Mouse (Mus musculus): ENCODE data around the gene Hnrnpu. TPM values are rescaled to one million over a fixed set of nuclear protein-coding genes. Genes with fewer than 3 reads are reported as not detected.

The Hnrnpu gene
- polyA plus RNA-seq (2012; rRNA removed): 317 and 349 TPM in 2 replicates

- TF ChIP-seq POLR2A (IDR thresholded peaks at IDR 0.05; ENCODE audit: extremely low read depth, insufficient read depth, low read length) (peak; percentile 97), CTCF (IDR thresholded peaks at IDR 0.05; ENCODE audit: extremely low read depth, insufficient read depth, low read length) (no peak)
- H3K27ac ChIP-seq (ENCODE audit: insufficient read depth, low read length): peak within 1 kb of the TSS; percentile 100
- no peaks in the 10 kb centered on the region; the same call in 1 of the 2 replicates for H3K4me1 ChIP-seq (ENCODE audit: control insufficient read depth, insufficient read depth, low read length)
- peak within 1 kb of the TSS; percentile 97 for H3K4me3 ChIP-seq (ENCODE audit: insufficient read depth, low read length)
These were observed at the start of gene Hnrnpu for GRCm38 (mm10) chr1:178337551-178338317. Gene Hnrnpu, minus strand, starts transcription at chr1:178337797.

GRCm38 (mm10) chr1:178382165-178382564 is 44.6 kb upstream of the Hnrnpu start:
- Histone ChIP-seq H3K27ac (ENCODE audit: insufficient read depth, low read length) (no peak overlapping the region), H3K4me1 (ENCODE audit: control insufficient read depth, insufficient read depth, low read length) (0 out of 2 replicates have a peak, but pooled peaks cover 2% of the 10 kb centered on the region), H3K4me3 (ENCODE audit: insufficient read depth, low read length) (no peak overlapping the region)
- TF ChIP-seq CTCF (IDR thresholded peaks at IDR 0.05; ENCODE audit: extremely low read depth, insufficient read depth, low read length) (no peak), POLR2A (IDR thresholded peaks at IDR 0.05; ENCODE audit: extremely low read depth, insufficient read depth, low read length) (no peak)

GRCm38 (mm10) chr1:178379224-178379623 is 41.6 kb upstream of the Hnrnpu start:
- Histone ChIP-seq H3K4me1 (ENCODE audit: control insufficient read depth, insufficient read depth, low read length) (0 out of 2 replicates have a peak, but pooled peaks cover 2% of the 10 kb centered on the region), H3K4me3 (ENCODE audit: insufficient read depth, low read length) (no peak overlapping the region), H3K27ac (ENCODE audit: insufficient read depth, low read length) (no peak overlapping the region)
- TF ChIP-seq POLR2A (IDR thresholded peaks at IDR 0.05; ENCODE audit: extremely low read depth, insufficient read depth, low read length): no peak

GRCm38 (mm10) chr1:178378115-178378514 is 40.5 kb upstream of the Hnrnpu start:
- Histone ChIP-seq H3K27ac (ENCODE audit: insufficient read depth, low read length) (no peak overlapping the region), H3K4me1 (ENCODE audit: control insufficient read depth, insufficient read depth, low read length) (0 out of 2 replicates have a peak, but pooled peaks cover 2% of the 10 kb centered on the region), H3K4me3 (ENCODE audit: insufficient read depth, low read length) (no peak overlapping the region)
- TF ChIP-seq CTCF (IDR thresholded peaks at IDR 0.05; ENCODE audit: extremely low read depth, insufficient read depth, low read length) (no peak), POLR2A (IDR thresholded peaks at IDR 0.05; ENCODE audit: extremely low read depth, insufficient read depth, low read length) (no peak)

GRCm38 (mm10) chr1:178376907-178377306 is 39.3 kb upstream of the Hnrnpu start:
- H3K27ac ChIP-seq (ENCODE audit: insufficient read depth, low read length): no peak overlapping the region
- TF ChIP-seq POLR2A (IDR thresholded peaks at IDR 0.05; ENCODE audit: extremely low read depth, insufficient read depth, low read length): no peak
- no peak for TF ChIP-seq CTCF (IDR thresholded peaks at IDR 0.05; ENCODE audit: extremely low read depth, insufficient read depth, low read length)

GRCm38 (mm10) chr1:178376061-178376460 is 38.5 kb upstream of the Hnrnpu start:
- no peaks in the 10 kb centered on the region for H3K4me1 ChIP-seq (ENCODE audit: control insufficient read depth, insufficient read depth, low read length)
- no peak for TF ChIP-seq CTCF (IDR thresholded peaks at IDR 0.05; ENCODE audit: extremely low read depth, insufficient read depth, low read length)
- no peak for TF ChIP-seq POLR2A (IDR thresholded peaks at IDR 0.05; ENCODE audit: extremely low read depth, insufficient read depth, low read length)
- H3K4me3 ChIP-seq (ENCODE audit: insufficient read depth, low read length): no peak overlapping the region
- no peak overlapping the region for H3K27ac ChIP-seq (ENCODE audit: insufficient read depth, low read length)

More at GRCm38 (mm10) chr1:178376907-178377306, 39.3 kb upstream of the Hnrnpu start:
- Histone ChIP-seq H3K4me3 (ENCODE audit: insufficient read depth, low read length) (no peak overlapping the region), H3K4me1 (ENCODE audit: control insufficient read depth, insufficient read depth, low read length) (no peaks in the 10 kb centered on the region)

GRCm38 (mm10) chr1:178375381-178375780 is 37.8 kb upstream of the Hnrnpu start:
- Histone ChIP-seq H3K27ac (ENCODE audit: insufficient read depth, low read length) (no peak overlapping the region), H3K4me3 (ENCODE audit: insufficient read depth, low read length) (no peak overlapping the region), H3K4me1 (ENCODE audit: control insufficient read depth, insufficient read depth, low read length) (no peaks in the 10 kb centered on the region)
- TF ChIP-seq CTCF (IDR thresholded peaks at IDR 0.05; ENCODE audit: extremely low read depth, insufficient read depth, low read length) (no peak), POLR2A (IDR thresholded peaks at IDR 0.05; ENCODE audit: extremely low read depth, insufficient read depth, low read length) (no peak)

- H3K27ac ChIP-seq (ENCODE audit: insufficient read depth, low read length): no peak overlapping the region
- no peak for TF ChIP-seq POLR2A (IDR thresholded peaks at IDR 0.05; ENCODE audit: extremely low read depth, insufficient read depth, low read length)
- no peak for TF ChIP-seq CTCF (IDR thresholded peaks at IDR 0.05; ENCODE audit: extremely low read depth, insufficient read depth, low read length)
- H3K4me3 ChIP-seq (ENCODE audit: insufficient read depth, low read length): no peak overlapping the region
- H3K4me1 ChIP-seq (ENCODE audit: control insufficient read depth, insufficient read depth, low read length): peaks cover 3% of the 10 kb centered on the region; the same call in 1 of the 2 replicates
These were observed 35.1 kb upstream of the Hnrnpu start for GRCm38 (mm10) chr1:178372681-178373080.

GRCm38 (mm10) chr1:178369272-178369651 is 31.7 kb upstream of the Hnrnpu start:
- H3K4me1 ChIP-seq (ENCODE audit: control insufficient read depth, insufficient read depth, low read length): peaks cover 5% of the 10 kb centered on the region; the same call in 1 of the 2 replicates
- peak overlapping the region; percentile 57 for H3K4me3 ChIP-seq (ENCODE audit: insufficient read depth, low read length)
- TF ChIP-seq CTCF (IDR thresholded peaks at IDR 0.05; ENCODE audit: extremely low read depth, insufficient read depth, low read length): no peak
- TF ChIP-seq POLR2A (IDR thresholded peaks at IDR 0.05; ENCODE audit: extremely low read depth, insufficient read depth, low read length): no peak
- H3K27ac ChIP-seq (ENCODE audit: insufficient read depth, low read length): peak overlapping the region; percentile 90
